Mouse (Mus musculus): ENCODE data around the gene Apoc4.

The Apoc4 gene

DNA sequence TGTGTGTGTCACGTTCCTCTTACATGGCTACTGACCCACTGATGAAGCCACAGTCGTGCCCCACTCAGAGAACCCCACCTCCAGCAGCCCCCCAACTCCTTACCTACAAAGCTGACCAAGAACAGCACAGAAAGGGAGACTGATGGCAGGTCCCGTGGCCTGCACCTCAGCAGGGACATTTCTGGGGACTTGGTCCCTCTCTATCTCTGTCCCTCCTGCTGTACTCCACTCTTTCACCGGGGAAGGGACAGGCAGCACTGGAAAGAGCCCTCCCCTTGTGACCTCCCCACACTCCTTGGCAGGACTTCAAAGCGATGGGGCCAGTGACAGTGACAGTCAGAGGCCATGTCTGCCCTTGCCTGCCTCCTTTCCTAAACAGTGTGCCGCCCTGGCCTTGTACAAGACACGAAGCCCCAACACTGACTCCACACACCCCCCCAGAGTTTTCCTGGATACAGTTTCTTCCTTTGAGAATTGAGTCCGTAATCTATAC is at the start of gene Apoc4, which contains the start of gene Gm44805:
Gene Apoc4 (minus strand): TSS at position 278 of the 493 bp plus-strand sequence.
Gene Gm44805 (minus strand): TSS at position 222 of the 493 bp plus-strand sequence.
- no peak for DNase-seq

DNA sequence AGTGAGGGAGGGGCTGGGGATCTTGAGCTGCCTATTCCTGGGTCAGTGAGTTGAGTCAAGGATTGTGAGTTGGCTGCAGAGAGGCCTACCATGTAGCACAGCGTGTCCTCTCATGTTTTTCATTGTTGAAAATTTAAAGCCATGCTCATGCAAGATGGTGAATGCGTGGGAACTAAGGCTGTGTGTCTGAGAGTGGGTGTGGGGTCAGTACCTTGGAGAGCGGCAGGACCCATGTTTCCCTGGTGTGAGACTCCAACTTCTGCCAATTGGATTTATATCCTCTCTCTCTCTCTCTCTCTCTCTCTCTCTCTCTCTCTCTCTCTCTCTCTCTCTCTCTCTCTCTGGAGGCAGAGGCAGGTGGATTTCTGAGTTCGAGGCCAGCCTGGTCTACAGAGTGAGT is 45.3 kb upstream of the Apoc4 start:
- DNase-seq: no peak

DNA sequence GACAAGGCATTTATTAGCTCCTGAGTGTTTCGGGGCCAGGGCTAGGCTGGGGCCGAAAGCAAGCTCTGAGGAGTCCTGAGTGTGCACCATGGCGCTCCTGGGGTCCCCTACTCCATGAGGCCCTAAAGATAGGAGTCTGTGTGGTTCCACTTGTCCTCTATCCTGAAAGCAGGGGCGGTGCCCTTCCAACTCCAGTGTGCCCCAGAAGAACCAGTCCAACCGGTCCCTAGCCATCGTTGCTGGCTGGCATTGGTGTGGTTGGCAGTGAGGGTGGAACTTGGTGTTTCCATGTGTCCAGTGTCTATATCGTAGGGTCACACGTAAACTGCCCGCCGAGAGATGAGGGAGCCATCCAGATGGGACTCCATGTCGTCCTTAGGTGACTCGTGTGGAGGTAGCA is 42.9 kb upstream of the Apoc4 start:
- no peak for DNase-seq

DNA sequence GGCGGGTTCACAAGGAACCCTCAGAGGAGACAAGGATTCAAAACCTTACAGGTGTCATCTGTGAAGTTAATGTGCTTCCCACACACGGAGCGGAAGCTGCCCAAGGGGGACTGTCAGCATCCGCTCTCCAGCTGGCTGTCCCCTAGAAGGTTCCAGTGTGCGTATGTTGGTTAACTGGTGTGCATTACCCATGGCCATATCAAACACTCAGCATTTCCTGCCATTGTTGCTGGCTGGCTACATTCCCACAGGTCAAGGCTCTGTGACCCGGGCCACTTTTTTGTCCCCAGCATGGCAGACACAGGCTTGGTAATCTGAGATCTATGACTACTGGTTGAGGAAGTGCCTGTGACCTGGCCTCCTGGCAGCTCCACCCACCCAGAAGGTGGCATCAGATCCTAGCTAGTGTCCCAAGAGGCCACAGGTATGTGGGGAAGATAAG is 41.5 kb upstream of the Apoc4 start:
- no peak for DNase-seq

DNA sequence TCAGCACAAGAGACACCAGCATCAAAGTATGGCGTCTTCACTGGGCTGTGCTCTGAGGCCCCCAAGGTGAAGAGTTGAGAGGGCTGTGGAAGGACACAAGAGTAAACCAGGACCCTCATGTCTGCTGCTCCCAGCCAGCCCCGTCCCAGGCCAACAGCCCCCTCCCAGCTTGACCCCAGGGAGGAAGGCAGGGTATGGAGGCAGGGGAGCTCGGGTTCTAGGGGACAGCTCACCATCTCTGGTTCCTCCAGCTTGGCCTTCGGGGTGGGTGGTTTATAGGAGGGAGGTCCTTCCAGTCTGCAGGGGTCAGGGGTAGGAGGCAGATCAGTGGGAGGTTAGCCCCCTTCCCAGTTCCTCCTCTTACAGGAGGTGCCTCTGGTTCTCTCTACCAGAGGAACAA is 37.9 kb upstream of the Apoc4 start:
- no peak for DNase-seq

DNA sequence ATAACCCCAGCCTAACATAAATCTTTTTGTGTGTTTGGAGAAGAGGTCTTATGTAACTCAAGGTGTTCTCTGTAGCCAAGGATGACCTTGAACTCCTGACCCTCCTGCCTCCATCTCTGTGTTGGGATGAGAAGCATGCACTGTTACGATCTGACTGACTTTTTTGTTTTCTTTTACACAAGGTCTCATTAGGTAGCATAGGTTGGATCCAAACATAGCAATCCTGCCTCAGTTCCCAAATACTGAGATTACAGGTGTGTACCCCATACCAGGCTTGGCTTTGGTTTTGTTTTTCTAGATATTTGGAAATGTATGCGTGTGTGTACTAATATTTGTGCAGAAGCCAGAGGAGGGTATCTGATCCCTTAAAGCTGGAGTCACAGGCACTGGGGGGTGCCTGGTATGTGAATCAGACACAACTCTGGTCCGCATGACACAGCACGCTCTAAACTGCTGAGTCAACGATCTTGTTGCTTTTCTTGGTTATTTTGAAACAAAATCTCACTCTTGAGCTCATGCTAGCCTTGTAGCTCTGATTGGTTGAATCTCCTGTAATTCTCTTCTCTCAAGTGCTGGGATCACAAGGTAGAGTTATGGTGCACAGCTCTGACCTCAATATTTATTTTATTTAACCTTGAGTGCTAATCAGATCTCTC is 37.1 kb upstream of the Apoc4 start:
- no peak for DNase-seq

DNA sequence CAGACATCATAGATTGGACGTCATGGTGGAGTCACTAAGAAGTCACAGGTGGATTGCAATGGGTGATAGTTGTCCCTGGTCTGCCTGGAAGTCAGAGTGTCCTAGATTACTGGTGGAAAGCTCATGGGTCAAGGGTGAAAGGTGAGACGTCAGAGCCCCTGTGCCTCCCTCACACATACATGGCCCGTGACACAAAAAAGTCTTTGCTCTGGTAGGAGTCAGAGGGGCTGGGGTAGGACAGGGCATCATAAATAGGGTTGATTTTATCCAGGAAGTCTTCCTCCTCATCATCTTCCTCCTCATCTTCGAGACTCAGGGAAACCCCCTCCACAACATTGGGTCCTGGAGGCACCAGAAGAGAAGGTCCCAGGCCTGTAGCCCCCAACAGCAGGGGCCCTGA is 36.1 kb upstream of the Apoc4 start:
- no peak for DNase-seq

DNA sequence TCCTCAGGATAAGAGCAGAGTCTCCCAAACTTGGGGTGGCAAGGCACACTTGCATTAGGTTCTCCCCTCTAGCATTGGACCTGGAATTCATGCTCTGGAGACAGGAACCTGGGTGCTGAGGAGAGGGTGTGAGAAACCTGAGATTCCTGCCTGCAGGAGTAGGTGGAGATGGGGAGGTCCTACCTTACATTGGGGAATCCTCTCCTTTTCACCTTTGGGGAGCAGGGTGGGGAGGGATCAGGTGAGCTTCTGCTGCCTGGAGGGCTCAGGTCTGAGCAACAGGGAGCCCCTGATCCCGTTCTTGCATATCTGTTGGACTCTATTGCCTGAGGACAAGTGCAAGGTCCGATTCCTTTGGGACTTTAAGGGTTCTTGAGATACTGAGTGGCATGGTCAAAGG is 35.5 kb upstream of the Apoc4 start:
- DNase-seq: no peak

DNA sequence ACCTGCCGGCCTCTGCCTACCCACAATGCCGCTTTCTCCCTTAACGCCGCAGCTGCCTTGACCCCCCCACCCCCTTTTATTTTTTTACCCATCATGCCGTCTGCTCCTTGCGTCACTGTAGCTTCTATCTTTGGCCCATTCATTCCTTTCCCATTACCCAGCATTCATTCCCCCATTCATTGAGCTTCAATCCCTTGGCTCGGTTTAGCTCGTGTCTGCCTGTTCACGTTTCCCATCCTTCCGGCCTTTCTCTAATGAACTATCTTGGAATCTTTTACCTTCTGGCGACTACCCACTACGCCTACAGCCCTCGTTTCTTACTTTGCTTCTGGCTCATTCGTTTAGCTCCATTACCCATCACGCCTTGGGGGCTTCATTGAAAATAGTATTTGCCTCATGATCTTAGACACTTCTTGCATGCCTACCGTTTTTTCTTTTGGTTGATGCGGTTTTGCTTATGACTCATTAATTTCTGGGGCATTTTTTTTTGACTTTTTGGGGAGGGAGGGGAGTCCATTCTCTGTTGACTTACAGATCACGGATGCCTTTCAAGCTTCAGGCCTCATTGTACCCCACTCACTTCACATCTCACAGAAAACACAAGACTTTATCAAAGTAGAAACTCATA is 34.9 kb upstream of the Apoc4 start:
- DNase-seq: no peak

DNA sequence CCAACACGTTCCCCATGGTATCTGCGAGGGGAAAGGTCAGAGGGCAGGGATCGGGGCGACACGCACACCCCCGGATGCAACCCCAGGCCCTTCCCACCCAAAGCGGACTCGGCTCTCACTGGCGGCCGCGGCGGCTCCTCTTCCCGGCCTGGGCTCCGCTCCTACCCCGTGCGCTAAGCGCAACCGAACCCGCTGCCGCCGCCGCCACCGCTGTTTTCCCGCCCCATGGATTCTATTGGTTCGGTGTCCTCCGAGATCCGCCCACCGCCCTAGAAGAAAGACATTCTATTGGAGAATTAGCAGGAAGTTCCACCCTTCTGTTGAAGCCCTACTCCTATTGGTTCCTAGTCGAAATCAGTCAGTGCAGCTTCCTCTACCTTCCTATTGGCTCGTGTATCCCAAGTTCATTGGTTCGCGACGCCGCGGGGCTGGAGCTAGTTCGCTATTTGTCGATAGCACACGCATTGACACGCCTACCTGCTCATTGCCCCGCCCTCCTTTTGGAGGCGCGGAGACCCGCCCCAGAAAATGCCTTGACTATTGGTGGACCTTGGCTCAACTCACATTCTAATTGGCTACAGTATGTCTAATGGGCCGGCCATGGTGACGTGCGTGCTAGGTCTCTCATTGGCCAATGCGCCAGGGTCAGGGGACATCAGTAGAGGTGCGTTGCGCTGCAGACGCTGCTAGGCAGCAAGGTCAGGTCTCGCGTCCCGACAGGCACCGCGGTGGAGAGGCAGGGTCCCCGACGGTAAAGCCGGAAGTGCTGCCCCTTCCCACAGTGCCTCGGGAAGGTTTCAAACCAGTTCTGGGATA is 34.2 kb upstream of the Apoc4 start, which contains the start of gene Tomm40:
Gene Tomm40 (minus strand): TSS at position 200 of the 816 bp plus-strand sequence.
- peak; percentile 95 for DNase-seq

DNA sequence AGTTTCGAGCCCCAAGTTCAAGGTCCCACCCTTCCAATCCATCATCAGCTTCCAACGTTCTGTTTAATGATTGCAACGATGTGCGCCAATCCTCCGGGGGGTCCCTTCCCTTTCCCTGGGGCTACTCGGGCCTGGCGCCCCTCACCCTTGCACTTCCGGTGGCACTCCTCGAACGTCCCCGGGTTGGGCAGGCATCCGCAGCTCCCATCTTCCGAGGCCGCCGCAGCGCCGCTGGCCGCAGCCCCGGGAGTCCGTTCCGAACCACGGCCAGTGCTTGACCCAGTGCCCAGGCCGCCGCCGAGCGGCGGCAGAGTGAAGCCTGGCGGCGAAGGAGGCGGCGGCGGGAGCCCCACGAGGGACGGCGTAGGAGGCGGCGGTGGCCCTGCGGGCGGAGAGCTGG is 33.6 kb upstream of the Apoc4 start:
- no peak for DNase-seq

DNA sequence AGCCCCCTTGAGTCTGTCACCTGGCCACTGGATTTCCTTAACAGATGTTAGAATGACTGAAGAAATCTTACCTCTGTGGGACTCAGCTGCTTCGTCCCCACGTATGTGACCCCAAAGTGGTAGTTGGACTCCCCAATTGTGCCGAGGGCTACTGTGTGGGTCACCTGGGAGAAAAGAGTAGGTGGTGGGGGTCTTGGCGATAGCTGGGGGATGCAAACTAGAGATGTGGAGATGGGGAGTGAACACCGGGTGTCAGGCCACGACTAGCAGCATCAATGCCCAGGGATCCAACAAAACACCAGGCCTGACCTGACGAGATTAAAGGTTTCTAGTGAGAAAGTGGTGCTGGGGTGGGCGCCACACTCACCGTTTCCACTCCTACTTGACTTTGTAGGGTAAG is 32.3 kb upstream of the Apoc4 start:
- DNase-seq: no peak

DNA sequence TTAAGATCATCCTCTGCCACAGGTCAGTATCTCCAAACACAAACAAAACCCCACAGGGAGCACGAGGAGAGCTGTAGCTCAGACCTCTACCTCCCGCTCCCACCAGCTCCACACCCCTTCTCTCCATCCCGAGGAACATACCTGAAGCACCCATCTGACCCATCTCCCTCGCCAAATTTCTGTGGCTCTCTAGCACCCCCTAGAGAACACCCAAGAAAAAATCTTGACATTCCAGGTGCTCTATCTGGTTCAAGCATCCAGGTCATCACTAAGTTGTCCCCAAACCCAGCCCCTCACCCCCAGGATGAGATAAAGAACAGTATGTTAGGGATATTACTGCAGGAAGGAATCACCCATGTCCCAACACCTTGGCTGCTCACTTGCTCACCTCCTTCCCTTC is 31.9 kb upstream of the Apoc4 start:
- DNase-seq: no peak

DNA sequence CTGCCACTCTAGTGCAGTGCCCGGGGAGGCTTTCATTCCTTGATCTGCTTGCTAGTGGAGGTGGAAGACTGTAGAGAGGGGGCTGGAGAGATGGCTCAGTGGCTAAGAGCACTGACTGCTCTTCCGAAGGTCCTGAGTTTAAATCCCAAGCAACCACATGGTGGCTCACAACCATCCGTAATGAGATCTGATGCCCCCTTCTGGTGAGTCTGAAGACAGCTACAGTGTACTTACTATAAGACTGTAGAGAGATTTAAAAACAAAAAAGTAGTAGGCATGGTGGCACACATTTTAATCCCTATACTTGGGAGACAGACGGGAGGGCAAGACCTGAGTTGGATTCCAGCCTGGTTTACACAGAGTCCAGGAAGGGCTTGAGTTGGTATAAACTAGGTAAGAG is 31.1 kb upstream of the Apoc4 start:
- no peak for DNase-seq

DNA sequence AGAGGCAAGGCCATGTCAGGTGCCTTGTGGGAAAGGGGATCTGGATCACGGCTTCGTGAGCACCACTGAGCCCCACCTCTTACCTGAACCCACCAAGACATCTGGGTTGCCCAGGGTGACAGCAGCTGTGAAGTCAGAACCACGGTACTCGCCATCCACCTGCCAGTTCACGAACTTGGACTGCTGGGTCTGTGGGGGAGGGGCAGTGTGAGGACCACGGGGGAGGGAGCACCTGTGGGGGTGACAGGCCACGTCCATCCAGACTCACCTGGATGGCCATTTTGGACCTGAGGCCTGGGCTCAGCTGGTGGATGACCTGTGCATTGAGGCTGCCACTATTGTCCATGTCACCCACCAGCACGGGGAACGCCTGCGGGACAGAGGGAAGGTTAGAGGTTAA is 29.4 kb upstream of the Apoc4 start:
- no peak for DNase-seq

DNA sequence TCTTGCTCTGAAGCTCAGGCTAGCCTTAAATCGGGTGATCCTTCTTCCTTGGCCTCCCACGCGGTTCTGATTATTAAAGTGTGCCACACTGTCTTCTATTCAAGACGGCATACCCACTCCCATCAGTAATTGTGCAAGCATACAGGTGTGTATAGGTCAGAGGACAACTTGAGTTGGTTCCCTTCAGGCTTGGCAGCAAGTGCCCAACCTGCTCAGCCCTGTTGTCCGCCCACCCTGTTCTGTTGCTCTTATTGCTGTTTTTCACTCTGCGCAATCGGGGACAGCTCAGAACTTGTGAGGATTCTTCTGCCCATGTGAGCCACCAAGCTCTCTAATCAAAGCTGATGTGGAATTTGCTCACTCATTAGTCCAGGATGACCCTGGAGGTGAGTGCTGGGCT is 24.0 kb upstream of the Apoc4 start:
- no peak for DNase-seq

DNA sequence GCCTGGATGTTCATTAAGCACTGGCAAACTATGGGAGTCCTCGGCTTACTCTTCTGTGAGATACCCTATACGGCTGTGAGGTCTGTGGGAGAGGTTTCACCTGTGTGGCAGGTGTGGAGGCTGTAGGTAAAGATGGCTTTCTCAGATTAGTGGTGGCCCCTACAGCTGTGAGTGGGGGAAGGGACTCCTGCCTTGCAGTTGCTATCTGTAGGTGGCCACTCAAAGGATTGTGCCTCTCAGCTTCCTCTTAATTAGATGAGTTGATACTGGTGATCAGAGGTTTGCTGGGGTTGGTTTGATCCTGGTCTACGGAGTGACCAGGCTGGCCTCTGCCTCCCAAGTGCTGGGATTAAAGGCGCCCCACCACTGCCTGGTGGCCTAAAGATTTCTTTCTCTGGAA is 23.2 kb upstream of the Apoc4 start:
- no peak for DNase-seq

DNA sequence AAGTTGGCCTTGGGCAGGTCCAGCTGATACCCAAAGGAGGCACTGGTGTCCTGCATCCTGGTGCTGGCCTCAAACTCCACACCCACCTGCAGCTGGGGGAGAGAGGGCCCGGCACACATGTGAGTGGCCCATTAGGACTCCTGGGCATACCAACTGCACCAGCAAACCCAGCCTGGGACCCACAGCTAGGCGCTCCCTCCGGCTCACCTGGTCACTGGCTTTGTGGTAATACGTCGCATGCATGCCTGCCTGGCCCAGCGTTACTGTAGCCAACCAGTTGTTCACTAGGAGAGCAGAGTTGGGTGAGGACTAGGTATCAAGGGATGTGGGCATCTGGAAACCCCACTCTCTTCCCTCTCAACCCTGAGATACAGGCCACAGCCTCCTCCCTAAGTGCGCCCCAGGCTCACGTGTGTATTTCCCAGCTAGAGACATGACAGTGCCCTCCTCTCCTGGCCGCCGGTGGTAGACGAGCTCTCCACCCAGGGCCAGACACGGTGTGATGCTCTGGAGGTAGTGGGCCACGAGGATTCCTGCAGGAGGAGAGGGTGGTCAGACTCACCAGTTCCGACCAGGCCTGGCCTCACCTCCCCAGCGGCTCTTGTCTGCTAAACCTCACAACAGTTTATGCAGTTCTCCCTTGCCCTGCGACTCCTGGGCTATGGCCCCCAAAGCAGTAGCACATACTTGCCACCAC is 21.7 kb upstream of the Apoc4 start:
- no peak for DNase-seq

DNA sequence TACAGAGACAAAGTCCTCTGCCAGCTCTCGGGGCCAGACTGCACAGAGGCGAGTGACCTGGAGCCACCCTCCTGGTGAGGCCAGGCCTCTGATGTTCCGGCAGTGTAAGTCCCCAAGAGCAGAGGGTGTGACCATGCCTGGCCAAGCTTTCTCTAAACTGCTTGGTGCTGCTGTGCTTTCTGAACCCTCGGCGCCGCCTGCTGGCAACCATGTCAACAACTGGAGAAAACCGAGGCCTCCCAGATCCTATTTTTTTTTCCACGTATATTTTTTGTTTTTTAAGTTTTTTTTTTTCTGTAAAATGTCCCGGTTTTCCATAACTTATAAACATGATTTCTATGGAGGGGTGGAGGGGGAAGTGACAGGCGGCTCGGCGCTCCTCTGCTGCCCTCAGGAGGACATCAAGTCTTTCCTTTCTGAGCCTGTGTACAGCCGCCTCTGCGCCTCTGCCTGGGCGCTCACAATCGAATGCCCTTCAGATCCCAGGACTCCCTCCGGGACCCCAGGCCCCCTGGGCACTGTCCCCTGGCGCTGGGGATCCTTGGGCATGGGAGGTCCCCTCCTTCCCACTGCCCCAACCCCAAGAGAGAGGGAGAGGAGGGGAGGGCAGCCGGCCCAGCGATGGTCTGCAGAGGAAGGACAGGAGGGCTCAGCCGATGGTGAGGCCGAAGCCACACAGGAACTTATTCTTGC is 19.9 kb upstream of the Apoc4 start:
- peak; percentile 75 for DNase-seq

DNA sequence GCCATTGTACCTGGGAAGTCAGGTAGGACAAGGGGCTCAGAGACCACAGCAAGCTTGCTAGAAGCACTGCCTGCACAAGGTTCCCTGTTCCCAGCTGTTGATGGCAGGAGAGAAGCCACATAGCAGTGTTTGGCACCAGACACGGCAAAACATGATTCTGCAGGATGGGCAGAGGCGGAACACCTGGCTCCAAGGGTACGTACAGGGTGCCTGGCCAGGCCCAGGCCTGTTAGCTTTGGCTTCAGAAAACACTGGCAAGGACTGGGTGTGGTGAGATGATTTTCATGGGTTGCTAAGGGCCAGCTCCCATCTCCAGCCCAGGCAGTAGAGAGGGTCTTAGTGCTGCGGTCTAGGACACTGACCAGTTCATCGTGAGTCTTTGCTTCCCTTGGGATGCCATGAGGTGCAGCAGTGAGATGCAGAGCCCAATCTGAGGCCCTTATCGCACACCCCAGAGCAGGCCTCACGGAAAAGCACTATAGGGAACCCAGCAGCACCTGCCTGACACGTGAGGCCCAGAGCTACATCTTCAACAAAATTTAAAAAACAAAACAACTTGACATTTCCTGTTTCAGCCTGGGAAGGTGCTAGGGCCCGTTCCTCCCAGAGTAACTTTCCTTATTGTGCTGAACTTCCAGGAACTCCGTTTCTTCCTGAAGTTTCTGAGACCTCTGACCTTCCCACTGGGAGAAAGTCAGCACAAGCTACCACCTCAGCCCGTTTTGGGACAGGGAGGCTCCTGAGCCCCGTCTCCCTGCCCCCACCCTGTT is 19.2 kb upstream of the Apoc4 start:
- no peak for DNase-seq

DNA sequence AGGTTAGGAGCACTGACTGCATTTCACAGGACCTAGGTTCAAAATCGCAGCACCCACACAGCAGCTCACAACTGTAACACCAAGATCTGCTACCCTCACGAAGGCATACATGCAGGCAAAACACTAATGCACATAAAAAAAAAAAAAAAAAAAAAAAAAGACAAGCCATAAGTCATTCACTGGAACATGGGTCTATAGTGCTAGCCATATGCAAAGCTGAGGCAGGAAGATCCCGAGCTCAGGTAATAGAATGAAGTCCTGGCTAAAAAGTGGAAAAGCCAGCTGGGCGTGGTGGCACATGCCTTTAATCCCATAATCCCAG is 18.5 kb upstream of the Apoc4 start:
- no peak for DNase-seq

Data from right cerebral cortex, postnatal 4 days (tissue).